Mouse (Mus musculus) thymus, adult 2 months (tissue): Measurements from ENCODE around the gene Rbms3.

ENCODE experiments used
- CTCF ChIP-seq: fragments of 200-500 bp; IDR thresholded peaks from 2 replicates; pipeline ENCODE4 v1.5.1; 2012; ENCODE audit warnings: mild to moderate bottlenecking, control low read depth, low read length, moderate library complexity, borderline replicate concordance; ENCODE audit not compliant: control insufficient read depth, poor library complexity, insufficient read depth; ENCODE audit errors: extremely low read depth
- POLR2A ChIP-seq: fragments of 200-500 bp; IDR thresholded peaks from 2 replicates; pipeline ENCODE4 v1.6.1; 2012; ENCODE audit warnings: mild to moderate bottlenecking, low read length, control low read depth, moderate library complexity; ENCODE audit not compliant: control insufficient read depth, poor library complexity, insufficient read depth; ENCODE audit errors: extremely low read depth

- TF ChIP-seq CTCF = no peak
- no peak for TF ChIP-seq POLR2A
Measured at GRCm38 (mm10) chr9:116919441-116920019, 710.2 kb downstream of the Rbms3 start.
